Mouse (Mus musculus): Measurements from ENCODE around the gene Gm6370. TPM values are rescaled to one million over a fixed set of nuclear protein-coding genes. Genes with fewer than 3 reads are reported as not detected.
"Not testable (repeated sequence)": the region's sequence is repeated elsewhere in the genome, so short reads cannot be mapped to it uniquely, and the experiment has no call there.

Gm6370 gene
- polyA plus RNA-seq (2012; rRNA removed), result not detected in 2 replicates
- not detected in 2 replicates for polyA plus RNA-seq (2014; fragmentation: Nextera tagmentation; extraction: Ambion mirVana)

DNA sequence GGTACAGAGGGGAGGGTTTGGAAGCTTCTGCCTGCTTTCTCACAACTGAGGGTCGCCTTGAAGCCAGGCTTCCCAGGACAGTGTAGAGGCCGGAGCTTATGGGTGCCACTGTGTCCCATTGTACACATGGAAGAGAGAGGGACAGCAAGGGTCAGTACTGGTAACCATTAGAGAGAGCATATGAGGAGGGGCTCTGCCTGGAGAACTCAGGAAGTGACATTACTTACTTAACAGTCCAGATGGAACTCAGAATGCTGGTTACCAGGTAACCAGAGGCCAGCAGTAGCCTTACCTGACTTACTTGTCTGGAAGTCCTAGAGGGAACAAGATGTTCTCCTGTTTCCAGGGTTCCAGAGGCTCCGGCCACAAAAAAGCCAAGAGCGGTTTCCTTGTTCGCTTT lies at the start of gene Gm6370:
Gene Gm6370 (plus strand): TSS at position 301 of the 400 bp plus-strand sequence.
- no CpG with 5 or more reads among the region's 5 CpGs for WGBS (ENCODE audit: insufficient replicate concordance)
- H3K27me3 ChIP-seq (ENCODE audit: control insufficient read depth, insufficient read depth, low read length); DNase-seq (ENCODE audit: low read depth in 3 of 3, low spot score in 3 of 3); H3K4me1 ChIP-seq (replicated peaks; ENCODE audit: control insufficient read depth in 2 of 2, insufficient read depth in 2 of 2, low read length in 1 of 2); H3K4me2 ChIP-seq (ENCODE audit: low read depth); H3K36me3 ChIP-seq (replicated peaks; ENCODE audit: control insufficient read depth, insufficient read depth, low read depth); H3K9me3 ChIP-seq (ENCODE audit: control insufficient read depth, low read length); H3K9ac ChIP-seq (replicated peaks); ATAC-seq (ENCODE audit: insufficient read depth); H3K4me3 ChIP-seq (ENCODE audit: insufficient read depth in 1 of 2, low read depth in 2 of 2, low read length in 2 of 2); H3K27ac ChIP-seq: not testable (repeated sequence)

DNA sequence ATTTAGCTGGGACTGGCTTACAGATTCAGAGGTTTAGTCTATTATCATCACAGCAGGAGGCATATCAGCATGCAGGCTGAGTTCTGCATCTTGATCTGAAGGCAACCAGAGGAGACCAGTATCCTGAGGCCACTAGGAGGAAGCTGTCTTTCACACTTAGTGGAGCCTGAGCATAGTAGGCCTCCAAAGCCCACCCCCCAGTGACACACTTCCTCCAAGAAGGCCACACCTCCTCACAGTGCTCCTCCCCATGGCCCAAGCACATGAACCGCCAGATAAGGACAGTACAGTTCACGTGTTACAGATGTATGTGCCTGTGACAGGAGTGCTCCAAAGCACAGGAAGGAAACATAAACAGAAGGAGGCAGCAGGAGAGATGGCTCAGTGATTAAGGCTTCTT lies 48.4 kb upstream of the Gm6370 start:
- TF ChIP-seq EP300 (IDR thresholded peaks at IDR 0.05; ENCODE audit: low read depth) (no peak), CTCF (IDR thresholded peaks at IDR 0.05; ENCODE audit: low read depth) (no peak)
- 30% methylated on average over 2 of the region's 2 CpGs for WGBS (ENCODE audit: insufficient replicate concordance)
- H3K9ac ChIP-seq (replicated peaks), result no peak overlapping the region
- DNase-seq (ENCODE audit: low read depth in 3 of 3, low spot score in 3 of 3) (no peak), ATAC-seq (ENCODE audit: insufficient read depth) (no peak)
- no peaks in the 10 kb centered on the region; the same call in 1 of the 2 replicates for H3K9me3 ChIP-seq (ENCODE audit: control insufficient read depth, low read length)
- no peaks in the 10 kb centered on the region for H3K4me1 ChIP-seq (replicated peaks; ENCODE audit: control insufficient read depth in 2 of 2, insufficient read depth in 2 of 2, low read length in 1 of 2)
- H3K36me3 ChIP-seq (replicated peaks; ENCODE audit: control insufficient read depth, insufficient read depth, low read depth), result no peaks in the 10 kb centered on the region
- H3K4me3 ChIP-seq (ENCODE audit: insufficient read depth in 1 of 2, low read depth in 2 of 2, low read length in 2 of 2), result no peak overlapping the region
- no peaks in the 10 kb centered on the region for H3K27me3 ChIP-seq (ENCODE audit: control insufficient read depth, insufficient read depth, low read length)
- H3K27ac ChIP-seq, result no peak overlapping the region
- no peak overlapping the region for H3K4me2 ChIP-seq (ENCODE audit: low read depth)

DNA sequence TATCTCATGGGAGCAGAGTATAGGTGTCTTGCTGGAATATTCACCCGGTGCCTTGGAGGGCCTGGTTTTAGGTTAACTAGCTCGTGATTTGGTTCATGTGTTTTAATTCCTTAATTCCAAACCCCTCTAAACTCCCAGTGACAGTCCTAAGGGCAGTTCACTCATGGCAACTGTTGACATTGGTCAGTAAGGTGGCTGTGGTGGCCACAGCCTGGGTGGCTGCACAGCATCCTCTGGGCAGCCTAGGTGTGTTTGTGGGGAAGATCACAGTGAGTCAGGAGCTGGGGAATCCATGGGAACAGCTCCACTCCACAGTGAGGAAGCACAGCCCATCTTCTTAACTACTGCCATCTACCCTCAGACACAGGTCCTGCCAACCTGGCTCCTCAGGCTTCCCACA lies 44.5 kb upstream of the Gm6370 start:
- Histone ChIP-seq H3K9ac (replicated peaks) (no peak overlapping the region), H3K27ac (no peak overlapping the region), H3K36me3 (replicated peaks; ENCODE audit: control insufficient read depth, insufficient read depth, low read depth) (no peaks in the 10 kb centered on the region), H3K4me3 (ENCODE audit: insufficient read depth in 1 of 2, low read depth in 2 of 2, low read length in 2 of 2) (no peak overlapping the region), H3K9me3 (ENCODE audit: control insufficient read depth, low read length) (no peaks in the 10 kb centered on the region), H3K4me2 (ENCODE audit: low read depth) (no peak overlapping the region), H3K4me1 (replicated peaks; ENCODE audit: control insufficient read depth in 2 of 2, insufficient read depth in 2 of 2, low read length in 1 of 2) (no peaks in the 10 kb centered on the region), H3K27me3 (ENCODE audit: control insufficient read depth, insufficient read depth, low read length) (no peaks in the 10 kb centered on the region)
- TF ChIP-seq CTCF (IDR thresholded peaks at IDR 0.05; ENCODE audit: low read depth) (no peak), EP300 (IDR thresholded peaks at IDR 0.05; ENCODE audit: low read depth) (no peak)
- DNase-seq (ENCODE audit: low read depth in 3 of 3, low spot score in 3 of 3) (no peak), ATAC-seq (ENCODE audit: insufficient read depth) (no peak)
- 74% methylated on average over 2 of the region's 2 CpGs for WGBS (ENCODE audit: insufficient replicate concordance)

DNA sequence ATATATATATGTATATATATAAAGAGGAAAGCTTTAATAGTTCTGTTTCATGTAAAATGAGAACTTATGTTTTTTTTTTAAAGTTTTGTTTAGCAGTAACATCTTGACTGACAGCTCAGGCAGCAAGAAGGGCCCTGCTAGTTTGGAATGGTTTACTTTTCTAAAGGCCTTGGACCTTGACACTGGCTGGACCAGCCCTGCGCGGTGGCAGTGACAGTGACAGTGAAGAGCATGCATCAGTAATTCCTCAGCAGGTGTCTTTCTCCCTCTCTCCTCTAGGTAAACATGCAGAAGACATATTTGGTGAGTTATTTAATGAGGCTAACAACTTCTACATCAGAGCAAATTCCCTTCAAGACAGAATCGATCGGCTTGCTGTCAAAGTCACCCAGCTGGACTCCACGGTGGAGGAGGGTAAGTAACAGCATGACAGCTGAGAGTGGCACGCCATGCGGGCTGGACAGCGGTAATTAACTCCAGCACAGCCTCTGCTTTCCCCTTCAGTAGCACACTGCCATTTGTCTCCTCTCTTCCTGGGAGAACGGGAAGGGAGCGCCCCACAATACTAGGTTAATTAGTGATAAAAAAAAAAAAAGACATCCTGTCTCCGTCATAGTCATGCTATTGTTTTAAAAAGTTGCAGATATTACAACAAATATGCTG lies 39.4 kb upstream of the Gm6370 start:
- 61% methylated on average over 11 of the region's 11 CpGs for WGBS (ENCODE audit: insufficient replicate concordance)
- no peak overlapping the region for H3K9ac ChIP-seq (replicated peaks)
- no peaks in the 10 kb centered on the region for H3K4me1 ChIP-seq (replicated peaks; ENCODE audit: control insufficient read depth in 2 of 2, insufficient read depth in 2 of 2, low read length in 1 of 2)
- TF ChIP-seq CTCF (IDR thresholded peaks at IDR 0.05; ENCODE audit: low read depth) (no peak), EP300 (IDR thresholded peaks at IDR 0.05; ENCODE audit: low read depth) (no peak)
- no peak overlapping the region for H3K4me3 ChIP-seq (ENCODE audit: insufficient read depth in 1 of 2, low read depth in 2 of 2, low read length in 2 of 2)
- H3K27me3 ChIP-seq (ENCODE audit: control insufficient read depth, insufficient read depth, low read length), result no peaks in the 10 kb centered on the region
- H3K9me3 ChIP-seq (ENCODE audit: control insufficient read depth, low read length), result no peaks in the 10 kb centered on the region
- DNase-seq (ENCODE audit: low read depth in 3 of 3, low spot score in 3 of 3) (no peak), ATAC-seq (ENCODE audit: insufficient read depth) (no peak)
- H3K27ac ChIP-seq, result no peak overlapping the region
- no peaks in the 10 kb centered on the region for H3K36me3 ChIP-seq (replicated peaks; ENCODE audit: control insufficient read depth, insufficient read depth, low read depth)
- no peak overlapping the region for H3K4me2 ChIP-seq (ENCODE audit: low read depth)

DNA sequence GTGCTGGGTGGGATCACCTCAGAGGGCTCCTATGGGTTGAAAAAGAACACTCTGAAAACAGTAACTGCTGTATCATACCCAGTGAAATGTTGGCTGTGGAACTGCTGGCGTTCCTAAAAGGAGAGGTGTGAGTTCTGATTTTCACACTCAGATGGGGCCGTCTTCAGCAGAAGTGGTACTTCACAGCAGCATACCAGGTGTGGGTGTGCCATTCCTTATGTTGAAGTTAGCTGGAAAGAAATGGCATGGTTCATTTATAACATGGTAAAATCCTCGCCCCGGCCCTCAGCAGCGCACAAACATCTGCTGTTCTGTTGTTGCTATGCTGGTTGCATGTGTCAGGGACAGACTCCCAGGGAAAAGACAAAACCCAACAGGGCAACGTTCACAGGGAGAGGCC lies 37.6 kb upstream of the Gm6370 start:
- no peak overlapping the region for H3K4me3 ChIP-seq (ENCODE audit: insufficient read depth in 1 of 2, low read depth in 2 of 2, low read length in 2 of 2)
- WGBS (ENCODE audit: insufficient replicate concordance), result 67% methylated on average over 6 of the region's 6 CpGs
- no peaks in the 10 kb centered on the region for H3K9me3 ChIP-seq (ENCODE audit: control insufficient read depth, low read length)
- H3K36me3 ChIP-seq (replicated peaks; ENCODE audit: control insufficient read depth, insufficient read depth, low read depth), result no peaks in the 10 kb centered on the region
- H3K4me1 ChIP-seq (replicated peaks; ENCODE audit: control insufficient read depth in 2 of 2, insufficient read depth in 2 of 2, low read length in 1 of 2), result no peaks in the 10 kb centered on the region
- H3K27ac ChIP-seq, result no peak overlapping the region
- no peak for DNase-seq (ENCODE audit: low read depth in 3 of 3, low spot score in 3 of 3)
- no peak overlapping the region for H3K9ac ChIP-seq (replicated peaks)
- no peak for ATAC-seq (ENCODE audit: insufficient read depth)
- H3K27me3 ChIP-seq (ENCODE audit: control insufficient read depth, insufficient read depth, low read length), result no peaks in the 10 kb centered on the region
- H3K4me2 ChIP-seq (ENCODE audit: low read depth), result no peak overlapping the region
- no peak for TF ChIP-seq CTCF (IDR thresholded peaks at IDR 0.05; ENCODE audit: low read depth)
- no peak for TF ChIP-seq EP300 (IDR thresholded peaks at IDR 0.05; ENCODE audit: low read depth)

All from liver, embryonic 14.5 days (tissue).